Mouse (Mus musculus) adrenal gland, adult 18-20 months (tissue): ENCODE results near the gene Pitpnb. TPM values are rescaled to one million over a fixed set of nuclear protein-coding genes. Genes with fewer than 3 reads are reported as not detected.
A peak's percentile ranks its signal among the peaks of the same experiment; 100 is the strongest.

ENCODE experiments used
- DNase-seq, 2 experiments: peaks; one replicate each; pipeline ENCODE4 v3.0.0; 2021 to 2022; ENCODE audit warnings: low spot score in 2 of 2
- long read RNA-seq, 2 experiments: library from polyadenylated mRNA; stranded (forward); transcript quantifications; one replicate each; pipeline ENCODE4 v2.0.0; 2021
- total RNA-seq, 2 experiments: library from RNA; stranded (reverse); gene quantifications; 1 replicate in 1 of 2; 2 replicates in 1 of 2; pipeline ENCODE4 v1.2.3; 2021

Gene Pitpnb
- total RNA-seq: 10 to 100 TPM; 85.0 to 87.1 TPM
- long read RNA-seq, experiment 1, partial matches to known transcripts: 3 of 94 reads
- long read RNA-seq, experiment 1, other reads (novel, unspliced or antisense): 91 of 94 reads
- long read RNA-seq, experiment 2, partial matches to known transcripts: 7 of 108 reads
- long read RNA-seq, experiment 2, other reads (novel, unspliced or antisense): 101 of 108 reads

DNA sequence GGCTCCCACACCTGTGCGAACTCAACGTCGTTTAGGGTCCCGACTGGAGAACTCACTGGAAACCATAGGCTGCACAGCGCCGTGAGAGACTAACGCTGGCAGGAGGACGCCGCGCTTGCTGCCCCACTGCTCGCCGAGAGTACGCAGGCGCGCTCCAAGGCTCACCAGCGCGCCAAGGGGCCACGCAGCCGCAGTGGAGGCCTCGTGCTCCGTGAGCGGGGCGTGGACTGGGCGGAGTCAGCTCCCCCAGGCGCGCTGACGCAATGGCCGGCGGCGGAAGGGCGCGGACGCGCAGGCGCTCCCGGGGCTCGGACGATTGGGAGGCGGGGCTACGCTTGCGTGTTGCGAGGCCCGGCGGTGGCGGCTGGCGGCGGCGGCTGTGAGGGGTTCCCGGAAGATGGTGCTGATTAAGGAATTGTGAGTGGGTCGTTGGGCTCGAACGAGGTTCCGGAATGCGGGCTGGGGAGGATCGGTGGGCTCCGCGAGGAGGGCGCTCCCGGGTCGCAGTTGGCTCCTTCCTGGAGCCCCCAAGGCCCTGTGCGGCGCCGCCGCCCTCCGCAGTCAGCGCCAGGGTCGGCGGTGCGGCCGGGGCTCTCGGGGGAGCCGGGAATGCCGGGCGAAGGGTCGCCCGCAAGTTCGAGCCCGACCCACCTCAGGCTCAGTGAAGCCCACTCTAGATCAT, at the start of gene Pitpnb:
TSS of gene Pitpnb (plus strand) at position 347 of the 682 bp plus-strand sequence.
- DNase-seq: peak; percentile 99 to 100

DNA sequence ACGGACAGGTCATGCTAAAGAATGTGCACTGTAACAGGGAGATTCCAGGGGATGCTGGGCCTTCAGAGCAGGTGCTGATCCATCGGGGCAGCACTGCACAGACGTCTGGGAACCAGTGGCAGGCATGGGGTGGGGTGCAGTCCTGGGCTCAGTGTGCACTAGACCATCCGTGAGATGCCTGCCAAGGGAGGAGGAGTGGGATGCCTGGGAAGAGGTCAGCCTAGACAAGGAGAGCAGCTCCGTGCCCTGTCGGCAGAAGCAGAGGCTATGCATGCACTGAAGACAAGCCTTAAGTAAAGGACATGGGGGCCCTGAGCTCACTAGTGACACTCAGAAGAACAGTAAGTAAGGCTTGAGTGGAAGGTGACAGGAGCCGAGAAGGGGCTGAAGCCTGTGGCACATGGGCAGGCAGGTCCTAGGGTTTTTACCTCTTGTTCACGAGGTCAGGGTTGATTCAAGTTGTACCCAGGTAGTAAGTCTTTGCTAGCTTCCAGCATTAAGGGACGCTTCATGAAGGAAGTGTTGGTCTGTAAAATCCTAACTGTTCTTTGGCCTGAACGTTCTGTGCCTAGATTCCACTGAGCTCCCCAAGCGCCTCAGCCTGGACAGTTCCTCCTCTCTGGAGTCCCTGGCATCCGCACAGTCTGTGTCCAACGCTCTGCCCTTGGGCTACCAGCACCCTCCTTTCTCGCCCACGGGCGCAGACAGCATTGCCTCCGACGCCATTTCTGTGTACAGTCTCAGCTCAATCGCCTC, 46.0 kb upstream of the Pitpnb start:
- DNase-seq: no peak

DNA sequence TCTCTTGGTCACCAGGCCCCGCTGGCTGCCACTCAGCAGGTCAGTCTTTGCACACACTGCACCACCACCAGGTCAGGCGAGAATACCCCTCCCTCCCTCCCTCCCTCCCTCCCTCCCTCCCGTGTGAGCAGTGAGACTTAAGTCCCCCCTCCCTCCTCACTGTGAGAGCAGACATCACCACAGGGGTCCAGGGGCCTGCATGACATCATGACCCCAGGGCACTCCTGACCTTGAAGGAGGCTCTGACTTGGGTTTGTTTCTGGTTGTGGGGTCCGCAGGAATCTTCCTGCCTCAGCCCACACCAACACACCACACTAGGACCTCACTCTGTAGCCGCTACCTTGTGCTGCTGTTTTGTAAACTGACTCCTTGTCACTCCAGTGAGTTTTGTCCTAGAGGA, 43.0 kb upstream of the Pitpnb start:
- DNase-seq: no peak

DNA sequence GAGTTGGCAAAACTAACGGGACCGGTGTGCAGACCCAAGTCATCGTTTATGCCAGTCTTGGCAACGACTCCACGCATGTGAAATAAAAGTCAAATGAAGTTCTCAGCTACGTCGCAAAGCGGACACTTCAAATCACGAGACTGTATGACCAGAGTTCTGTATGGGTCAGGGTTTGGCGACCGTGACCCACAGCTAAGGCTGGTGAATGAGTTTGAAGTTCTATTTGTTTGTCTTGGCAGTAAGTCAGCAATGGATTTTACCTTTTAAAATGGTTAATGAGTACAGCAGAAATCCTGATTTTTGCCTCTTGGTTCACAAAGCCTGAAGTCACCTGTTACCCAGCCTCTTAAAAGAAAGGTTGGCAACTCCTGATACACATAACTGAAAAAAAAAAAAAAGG, 42.1 kb upstream of the Pitpnb start:
- DNase-seq: no peak

DNA sequence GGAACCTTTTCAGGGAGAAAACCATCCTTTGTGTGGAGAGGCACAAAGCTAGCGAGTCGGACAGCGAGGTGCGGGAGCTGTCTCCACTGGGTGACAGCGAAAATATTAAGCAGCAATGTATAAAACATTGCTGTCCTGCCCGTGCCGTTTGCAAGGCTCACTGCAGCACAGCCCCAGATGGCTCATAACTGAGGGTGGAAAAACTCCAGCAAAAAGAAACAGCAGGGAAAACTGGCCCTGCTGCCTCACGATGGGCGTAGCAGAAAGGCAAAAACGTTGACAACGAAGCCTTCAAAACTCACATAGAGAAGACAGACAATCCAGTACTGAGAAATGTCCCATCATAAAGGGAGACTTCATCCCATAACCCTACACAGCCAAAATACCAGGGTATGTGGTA, 40.5 kb upstream of the Pitpnb start:
- DNase-seq: no peak

DNA sequence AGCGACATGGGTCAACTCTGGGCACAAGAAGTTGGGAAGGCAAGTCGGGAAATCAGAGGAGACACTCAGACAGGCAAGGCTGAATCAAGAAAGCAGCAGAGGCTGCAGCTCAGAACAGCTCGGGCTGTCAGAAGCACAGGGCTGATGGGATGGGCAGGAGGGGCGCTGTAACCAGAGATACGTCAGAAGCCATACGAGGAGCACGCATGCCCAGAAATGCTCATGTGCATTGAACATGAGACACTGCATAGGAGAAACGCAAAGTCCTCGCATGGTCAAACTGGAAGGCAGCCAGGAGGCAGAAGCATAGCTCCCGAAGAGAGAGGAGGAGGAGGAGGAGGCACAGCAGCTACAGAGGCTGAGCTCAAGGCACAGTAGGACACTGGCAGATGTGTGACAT, 38.9 kb upstream of the Pitpnb start:
- DNase-seq: no peak

DNA sequence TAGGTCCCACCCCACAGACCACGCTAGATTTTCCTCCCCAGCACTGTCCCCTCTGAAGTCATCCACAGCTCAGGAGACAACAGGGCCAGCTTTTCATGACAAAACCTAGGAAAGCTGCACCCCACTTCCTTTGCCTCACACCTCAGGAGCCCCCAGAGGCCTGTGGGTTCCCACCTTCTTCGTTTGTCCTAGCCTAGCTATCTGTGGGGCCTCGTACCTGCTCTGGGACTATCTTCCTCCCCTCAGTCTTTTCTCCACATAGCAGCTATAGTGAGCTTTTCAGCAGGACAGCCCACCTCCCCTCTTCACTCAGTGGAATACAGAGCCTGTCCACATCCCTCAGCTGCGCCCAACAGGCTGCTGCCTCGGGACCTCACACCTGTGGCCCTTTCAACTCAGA, 32.8 kb upstream of the Pitpnb start:
- DNase-seq: no peak

DNA sequence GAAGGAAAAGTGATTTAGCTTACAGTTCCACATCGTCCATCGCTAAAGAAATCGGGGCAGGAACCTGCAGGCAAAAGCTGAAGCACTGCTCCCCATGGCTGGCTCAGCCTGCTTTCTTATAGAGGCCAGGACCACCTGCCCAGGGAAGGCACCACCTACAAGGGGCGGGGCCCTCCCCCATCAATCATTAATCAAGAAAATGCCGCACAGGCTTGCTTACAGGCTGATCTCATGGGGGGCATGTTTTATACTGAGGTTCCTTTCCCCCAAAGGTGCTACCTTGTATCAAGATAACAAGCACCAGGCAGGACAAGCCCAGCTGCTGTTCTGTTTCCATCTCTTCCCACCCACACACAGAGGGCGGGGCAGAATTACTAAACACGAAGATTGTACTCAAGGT, 31.9 kb upstream of the Pitpnb start:
- no peak for DNase-seq

DNA sequence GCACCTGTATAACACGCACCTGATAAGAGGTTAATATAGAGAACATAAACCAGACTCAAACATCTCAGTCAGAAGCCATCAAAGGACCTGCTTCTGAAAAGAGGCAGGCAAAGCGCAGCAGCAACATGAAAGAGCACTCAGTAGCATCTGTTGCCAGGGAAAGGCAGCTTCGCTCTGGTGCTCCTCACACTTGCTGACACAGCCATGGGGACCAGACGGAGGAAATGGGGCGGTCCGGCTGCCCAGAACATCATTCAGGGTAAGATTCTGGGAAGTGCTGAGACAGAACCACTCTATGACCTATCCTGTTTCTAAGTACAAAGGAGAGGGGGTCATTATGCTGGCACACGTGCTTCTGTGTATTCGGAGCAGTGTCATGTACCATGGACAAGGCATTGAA, 29.8 kb upstream of the Pitpnb start:
- DNase-seq: no peak

DNA sequence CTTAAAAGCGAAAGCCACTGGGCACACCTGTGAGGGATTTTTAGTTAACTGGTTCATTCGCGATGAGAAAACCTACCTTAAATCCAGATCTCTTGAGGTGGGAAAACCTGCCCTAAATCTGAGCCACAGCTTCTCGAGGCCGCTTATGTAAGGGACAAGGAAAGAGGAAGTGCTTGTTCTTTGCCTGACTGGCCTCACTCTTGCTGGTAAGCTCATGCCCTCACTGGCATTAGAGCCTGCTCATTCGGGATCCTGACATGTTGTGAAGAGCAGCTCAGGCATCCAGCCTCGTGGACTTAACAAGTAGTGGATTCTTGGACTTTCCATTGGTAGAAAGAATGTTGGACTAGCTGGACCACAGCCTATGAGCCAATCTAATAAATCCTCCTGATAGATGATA, 28.8 kb upstream of the Pitpnb start:
- DNase-seq: no peak

DNA sequence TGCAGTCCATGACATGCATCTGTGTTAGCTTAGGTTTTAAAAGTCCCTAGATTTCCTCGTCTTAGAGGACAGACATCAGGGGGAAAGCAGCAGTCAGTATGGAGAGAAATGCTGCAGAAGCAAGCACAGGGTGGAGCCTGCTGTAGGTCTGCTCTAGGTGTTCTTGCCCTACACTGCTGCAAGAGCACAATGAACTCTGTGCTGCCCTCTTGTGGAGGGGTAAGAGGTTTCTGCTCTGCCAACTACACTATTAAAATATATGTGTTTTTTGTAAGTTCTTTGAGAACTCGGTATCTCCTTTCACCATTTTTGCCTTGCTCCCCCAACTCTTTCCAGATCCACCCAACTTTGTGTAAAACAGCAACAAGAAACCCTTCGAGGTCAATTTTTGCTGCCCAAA, 25.8 kb upstream of the Pitpnb start:
- DNase-seq: no peak

DNA sequence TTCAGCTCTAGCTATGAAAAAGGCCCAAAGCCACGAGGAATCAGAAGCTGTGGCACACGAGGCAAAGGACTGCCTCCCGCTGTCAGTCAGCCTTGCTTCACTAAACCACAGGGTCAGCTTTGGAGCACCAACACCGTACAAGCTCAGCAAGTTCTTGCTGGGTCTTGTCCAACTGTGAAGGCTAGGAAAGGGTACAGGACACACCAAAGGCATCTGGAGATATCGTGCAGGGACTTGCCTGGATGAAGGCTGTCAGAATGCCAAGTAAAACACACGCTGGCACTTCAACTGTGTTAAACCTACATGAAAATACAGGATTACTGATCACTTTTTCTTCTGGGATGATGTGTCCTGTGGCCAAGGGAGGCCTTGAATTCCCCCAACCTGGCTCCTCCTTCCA, 20.4 kb upstream of the Pitpnb start:
- DNase-seq: no peak

DNA sequence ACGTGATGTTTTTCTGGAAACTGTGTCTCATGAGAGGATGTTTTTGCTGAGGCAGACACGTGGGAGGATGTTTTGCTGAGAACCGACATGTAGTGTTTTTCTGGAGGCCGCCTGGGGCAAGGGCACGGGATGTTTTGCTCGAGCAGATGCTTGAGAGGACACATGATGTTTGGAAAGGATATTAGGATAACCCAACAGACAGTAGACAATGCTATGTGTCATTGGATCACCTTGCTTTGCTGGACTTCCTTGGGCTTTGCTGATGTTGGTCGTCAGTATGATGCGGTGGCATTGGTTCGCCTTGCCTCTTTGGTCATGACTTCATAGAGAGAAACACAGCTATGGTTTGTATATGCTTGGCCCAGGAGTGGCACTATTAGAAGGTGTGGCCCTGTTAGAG, 16.7 kb upstream of the Pitpnb start:
- DNase-seq: no peak

DNA sequence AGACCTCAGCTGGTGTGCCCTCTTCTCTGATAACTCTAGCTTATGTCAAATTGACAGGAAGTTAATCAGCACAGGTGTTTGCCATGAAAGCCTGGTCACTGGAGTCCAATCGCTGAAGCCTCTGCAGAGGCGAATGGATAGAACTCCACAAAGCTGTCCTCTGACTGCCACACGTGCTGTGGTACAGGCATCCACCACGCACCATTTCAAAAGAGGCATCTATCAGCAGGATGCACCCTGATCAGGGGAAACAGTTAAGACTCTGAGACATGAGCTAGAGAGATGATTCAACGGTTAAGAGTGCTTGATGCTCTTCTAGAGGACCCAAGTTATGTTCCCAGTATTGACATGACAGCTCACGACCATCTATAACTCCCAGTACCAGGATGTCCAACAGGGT, 15.5 kb upstream of the Pitpnb start:
- DNase-seq: no peak

DNA sequence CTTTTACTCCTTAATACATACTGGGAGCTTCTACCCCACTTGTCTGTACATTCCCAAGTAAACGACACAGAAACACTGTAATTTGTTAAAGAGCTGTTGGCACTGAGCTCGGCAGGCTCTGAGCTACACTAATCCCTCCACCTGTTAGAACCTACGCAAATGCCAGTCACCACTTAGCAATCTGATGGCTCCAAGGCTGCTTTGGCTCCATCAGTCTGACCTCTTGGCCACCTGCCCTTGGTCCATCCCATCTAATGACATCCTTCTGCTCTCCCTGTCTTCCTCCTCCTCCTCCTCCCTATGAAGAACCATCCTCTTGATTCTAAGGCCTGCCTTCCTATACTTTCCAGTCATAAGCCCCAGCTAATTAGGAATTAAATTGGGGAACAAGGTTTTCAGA, 13.0 kb upstream of the Pitpnb start:
- DNase-seq: peak in 1 of 2 experiments; percentile 10

DNA sequence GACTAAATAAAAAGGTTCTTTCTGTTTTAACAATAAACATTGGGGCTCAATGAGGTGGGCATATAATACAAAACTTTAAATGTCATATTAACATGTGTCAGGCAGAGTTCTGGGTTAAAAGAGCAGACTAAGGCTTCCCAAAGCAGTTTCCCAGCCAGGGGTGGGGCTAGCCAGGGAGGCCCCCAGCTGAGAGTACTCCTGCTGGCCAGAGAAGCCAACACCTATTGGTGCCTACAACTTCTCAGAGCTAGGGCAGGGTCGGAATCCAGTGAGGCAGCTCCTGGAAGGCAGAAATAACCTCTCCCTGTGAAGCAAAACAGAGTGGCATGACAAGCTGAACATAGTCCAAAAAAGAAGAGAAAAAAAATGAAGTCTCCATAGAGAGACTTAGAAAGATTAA, 11.6 kb upstream of the Pitpnb start:
- no peak for DNase-seq

DNA sequence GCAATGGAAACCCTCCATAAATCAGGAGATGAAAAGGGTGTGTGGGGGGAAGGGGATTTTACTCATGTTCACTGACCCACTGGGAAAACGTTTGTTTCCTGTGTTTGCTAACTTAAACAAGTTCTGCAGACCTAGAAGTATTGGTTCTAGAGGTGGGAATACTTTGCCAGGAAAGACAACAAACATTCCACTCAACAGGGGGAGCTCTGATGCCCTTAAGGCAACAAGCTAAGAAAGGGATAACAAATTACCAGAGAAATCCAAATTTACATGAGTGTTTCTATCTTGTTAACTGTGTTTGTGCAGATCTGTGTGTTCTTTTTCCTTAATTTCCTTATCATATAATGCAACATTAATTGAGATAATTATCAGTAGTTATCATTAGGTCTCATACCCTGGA, 4.8 kb upstream of the Pitpnb start:
- no peak for DNase-seq

DNA sequence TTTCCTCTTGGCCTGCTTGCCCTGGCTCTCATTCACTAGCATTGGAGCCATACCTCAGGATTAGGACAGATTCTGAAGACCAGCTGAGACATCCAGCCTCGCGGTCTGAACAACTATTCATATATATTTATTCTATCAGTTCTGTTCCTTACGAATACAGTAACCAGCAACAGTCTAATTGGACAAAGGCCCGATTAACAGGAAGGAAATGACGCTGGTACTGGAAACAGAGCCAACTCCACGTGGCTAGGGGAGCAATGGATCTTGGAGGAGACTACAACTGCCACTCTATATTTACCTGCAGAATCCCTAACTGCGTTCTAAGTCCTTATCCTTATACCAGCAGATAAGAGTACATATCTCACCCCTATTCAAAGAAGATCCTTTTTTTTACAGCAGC, 3.1 kb upstream of the Pitpnb start:
- no peak for DNase-seq

DNA sequence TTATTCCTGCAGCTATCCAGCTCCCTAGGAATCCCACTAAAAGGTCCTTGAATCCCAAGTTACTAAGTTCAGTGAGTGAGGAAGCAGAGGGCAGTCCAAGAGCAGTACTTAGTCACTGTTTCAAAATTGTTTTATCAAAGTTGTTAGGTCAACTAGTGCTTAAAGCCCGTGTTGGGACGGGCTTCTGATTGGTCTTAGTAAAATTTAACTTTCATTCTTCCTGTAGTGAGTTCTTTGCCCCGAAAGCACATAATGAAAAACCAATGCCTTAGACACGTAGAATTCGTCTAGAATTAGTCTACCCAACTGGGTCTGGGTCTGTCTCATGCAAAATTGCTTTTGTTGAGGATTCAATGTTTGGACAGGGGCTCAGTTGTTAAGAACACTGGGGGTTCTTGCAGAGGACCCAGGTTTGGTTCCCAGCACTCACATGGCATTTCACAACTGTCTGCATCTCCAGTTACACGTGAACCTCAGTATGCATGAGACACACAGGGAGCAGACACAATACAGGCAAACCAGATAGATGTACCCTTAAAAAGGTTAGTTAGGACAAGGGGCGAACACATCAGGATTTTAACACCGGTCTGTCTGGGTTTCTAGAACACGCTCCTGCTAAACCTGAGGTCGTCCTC, 664 bp upstream of the Pitpnb start:
- DNase-seq: no peak

DNA sequence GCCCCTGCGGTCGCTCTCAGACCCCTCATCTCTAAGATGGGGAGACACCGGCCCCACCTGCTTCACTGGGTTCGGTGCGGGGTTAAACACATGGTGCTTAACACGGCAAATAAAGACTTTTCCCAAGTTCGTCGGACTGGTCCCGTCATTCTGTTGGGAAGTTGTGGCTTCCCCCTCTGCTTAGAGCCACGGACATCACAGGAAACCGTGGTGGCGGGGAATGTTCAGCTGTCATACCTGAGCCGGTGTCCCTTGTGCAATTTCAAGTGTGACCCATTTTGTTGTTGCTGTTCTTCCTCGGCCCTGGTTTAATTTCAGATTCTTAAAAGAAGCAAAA, 504 bp downstream of the Pitpnb start:
- DNase-seq: no peak

DNA sequence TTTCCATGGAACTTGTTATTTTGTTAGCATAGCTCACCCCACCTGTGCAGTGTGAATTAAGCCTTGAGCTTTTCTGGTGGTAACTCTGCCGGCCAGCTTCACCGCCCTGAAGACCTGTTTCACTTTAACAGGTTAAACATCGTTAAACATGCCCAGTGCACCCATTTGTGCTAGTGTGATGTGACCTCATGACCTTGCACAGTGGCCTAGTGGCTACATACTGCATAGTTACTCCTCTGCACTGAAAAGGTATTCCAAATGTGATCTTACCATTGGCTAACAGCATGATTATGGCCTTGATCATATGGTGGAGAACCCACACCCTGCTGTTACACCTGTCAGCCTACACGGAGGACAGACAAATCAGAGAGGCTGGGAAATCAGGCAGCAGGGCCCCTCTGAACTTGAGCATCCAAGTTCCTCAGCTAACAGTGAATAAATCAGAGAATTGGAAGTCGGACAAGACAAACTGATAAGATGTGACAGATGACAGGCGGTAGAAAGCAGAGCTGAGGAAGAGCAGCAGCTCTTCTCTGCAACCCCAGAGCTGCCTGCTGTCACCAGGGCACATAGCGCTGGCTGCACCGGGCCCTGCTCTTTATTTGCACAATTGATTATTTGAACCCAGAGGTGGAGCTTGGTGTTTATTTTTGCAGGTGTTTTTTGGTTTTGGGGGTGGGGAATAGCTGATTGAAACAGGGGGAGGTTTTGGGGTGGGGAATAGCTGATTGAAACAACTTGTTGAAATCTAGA, 5.6 kb downstream of the Pitpnb start:
- DNase-seq: peak in 1 of 2 experiments; percentile 7
